Mouse (Mus musculus) kidney, adult 9 months (tissue): ENCODE results near the gene Gm20388.

Experiments
- DNase-seq: peaks from one replicate; pipeline ENCODE4 v3.0.0; 2022

Gene Gm20388

GRCm38 (mm10) chr8:121365150-121365549 is 1454.5 kb downstream of the Gm20388 start:
- no peak for DNase-seq

GRCm38 (mm10) chr8:121366655-121367054 is 1456.0 kb downstream of the Gm20388 start:
- no peak for DNase-seq

GRCm38 (mm10) chr8:121368799-121369198 is 1458.2 kb downstream of the Gm20388 start:
- peak; percentile 45 for DNase-seq

GRCm38 (mm10) chr8:121369378-121369777 is 1458.7 kb downstream of the Gm20388 start:
- DNase-seq: no peak

- DNase-seq: no peak
These were observed 1460.6 kb downstream of the Gm20388 start for GRCm38 (mm10) chr8:121371287-121371686.

- DNase-seq: no peak
These were observed 1461.4 kb downstream of the Gm20388 start for GRCm38 (mm10) chr8:121371911-121372638.

- DNase-seq: no peak
These were observed 1462.0 kb downstream of the Gm20388 start for GRCm38 (mm10) chr8:121372639-121372986.

- DNase-seq: no peak
These were observed 1463.6 kb downstream of the Gm20388 start for GRCm38 (mm10) chr8:121374284-121374683.

GRCm38 (mm10) chr8:121374777-121375176 is 1464.1 kb downstream of the Gm20388 start:
- peak; percentile 31 for DNase-seq

GRCm38 (mm10) chr8:121376116-121376950 is 1465.7 kb downstream of the Gm20388 start:
- peak; percentile 85 for DNase-seq

- peak; percentile 45 for DNase-seq
These were observed 1467.0 kb downstream of the Gm20388 start for GRCm38 (mm10) chr8:121377680-121378079.

- DNase-seq: no peak
These were observed 1468.7 kb downstream of the Gm20388 start for GRCm38 (mm10) chr8:121379387-121379786.

- DNase-seq: peak; percentile 81
These were observed 1472.1 kb downstream of the Gm20388 start for GRCm38 (mm10) chr8:121382583-121383241.

- no peak for DNase-seq
These were observed 1474.9 kb downstream of the Gm20388 start for GRCm38 (mm10) chr8:121385540-121385939.

- no peak for DNase-seq
These were observed 1480.0 kb downstream of the Gm20388 start for GRCm38 (mm10) chr8:121390608-121391007.

GRCm38 (mm10) chr8:121391254-121391653 is 1480.6 kb downstream of the Gm20388 start:
- DNase-seq: no peak

GRCm38 (mm10) chr8:121391771-121392170 is 1481.1 kb downstream of the Gm20388 start:
- no peak for DNase-seq

GRCm38 (mm10) chr8:121392482-121392881 is 1481.8 kb downstream of the Gm20388 start:
- DNase-seq: no peak

GRCm38 (mm10) chr8:121393111-121393510 is 1482.5 kb downstream of the Gm20388 start:
- peak; percentile 57 for DNase-seq

- no peak for DNase-seq
These were observed 1484.0 kb downstream of the Gm20388 start for GRCm38 (mm10) chr8:121394686-121395085.

- DNase-seq: peak; percentile 21
These were observed 1484.7 kb downstream of the Gm20388 start for GRCm38 (mm10) chr8:121395316-121395715.

GRCm38 (mm10) chr8:121396151-121396550 is 1485.5 kb downstream of the Gm20388 start:
- DNase-seq: no peak

- no peak for DNase-seq
These were observed 1486.6 kb downstream of the Gm20388 start for GRCm38 (mm10) chr8:121397201-121397698.
